Mouse (Mus musculus): Measurements from ENCODE around the gene Mri1. TPM values are rescaled to one million over a fixed set of nuclear protein-coding genes. Genes with fewer than 3 reads are reported as not detected.

Mri1 gene
- total and polyA plus RNA-seq, 3 experiments = 7.0 to 58.7 (median 14.1) TPM

- Histone ChIP-seq H3K36me3 (replicated peaks) (peaks cover 45% of the 10 kb centered on the region), H3K4me1 (ENCODE audit: insufficient read depth, low read depth, low read length) (peaks cover 83% of the 10 kb centered on the region), H3K27me3 (ENCODE audit: insufficient read depth, low read length) (no peaks in the 10 kb centered on the region), H3K9me3 (replicated peaks) (no peaks in the 10 kb centered on the region), H3K4me3 (ENCODE audit: low read depth, low read length) (peak overlapping the region; percentile 89)
- DNase-seq (ENCODE audit: low spot score) (peak; percentile 51), ATAC-seq (ENCODE audit: extremely low read depth, insufficient number of reproducible peaks, low FRiP score, poor library complexity, severe bottlenecking) (no peak)
- TF ChIP-seq CTCF (IDR thresholded peaks at IDR 0.05; ENCODE audit: low read depth, low read length) (no peak), POLR2AphosphoS5 (IDR thresholded peaks at IDR 0.05; ENCODE audit: insufficient replicate concordance, low read depth, low read length) (no peak), GATA1 (IDR thresholded peaks at IDR 0.05; ENCODE audit: borderline replicate concordance, low read length) (no peak), TAL1 (conservative IDR thresholded peaks at IDR 0.05; ENCODE audit: low read depth, low read length) (no peak), GATA2 (IDR thresholded peaks at IDR 0.05; ENCODE audit: borderline replicate concordance, low read depth, low read length) (no peak)
Measured at GRCm38 (mm10) chr8:84201545-84202245, 55.4 kb downstream of the Mri1 start.

- peak; percentile 63 for DNase-seq (ENCODE audit: low spot score)
- H3K4me1 ChIP-seq (ENCODE audit: insufficient read depth, low read depth, low read length) = peaks cover 79% of the 10 kb centered on the region
- no peak for ATAC-seq (ENCODE audit: extremely low read depth, insufficient number of reproducible peaks, low FRiP score, poor library complexity, severe bottlenecking)
- TF ChIP-seq GATA2 (IDR thresholded peaks at IDR 0.05; ENCODE audit: borderline replicate concordance, low read depth, low read length) (no peak), TAL1 (conservative IDR thresholded peaks at IDR 0.05; ENCODE audit: low read depth, low read length) (no peak), GATA1 (IDR thresholded peaks at IDR 0.05; ENCODE audit: borderline replicate concordance, low read length) (no peak), POLR2AphosphoS5 (IDR thresholded peaks at IDR 0.05; ENCODE audit: insufficient replicate concordance, low read depth, low read length) (no peak), CTCF (IDR thresholded peaks at IDR 0.05; ENCODE audit: low read depth, low read length) (no peak)
- no peaks in the 10 kb centered on the region for H3K9me3 ChIP-seq (replicated peaks)
- no peaks in the 10 kb centered on the region for H3K27me3 ChIP-seq (ENCODE audit: insufficient read depth, low read length)
- peaks cover 39% of the 10 kb centered on the region for H3K36me3 ChIP-seq (replicated peaks)
- H3K4me3 ChIP-seq (ENCODE audit: low read depth, low read length) = peak overlapping the region; percentile 89
Measured at GRCm38 (mm10) chr8:84200652-84201544, 56.2 kb downstream of the Mri1 start.

GRCm38 (mm10) chr8:84200126-84200555 lies 57.0 kb downstream of the Mri1 start:
- ATAC-seq (ENCODE audit: extremely low read depth, insufficient number of reproducible peaks, low FRiP score, poor library complexity, severe bottlenecking) (no peak), DNase-seq (ENCODE audit: low spot score) (no peak)
- H3K9me3 ChIP-seq (replicated peaks) = no peaks in the 10 kb centered on the region
- H3K4me1 ChIP-seq (ENCODE audit: insufficient read depth, low read depth, low read length) = peaks cover 75% of the 10 kb centered on the region
- H3K4me3 ChIP-seq (ENCODE audit: low read depth, low read length) = peak overlapping the region; percentile 89
- no peaks in the 10 kb centered on the region for H3K27me3 ChIP-seq (ENCODE audit: insufficient read depth, low read length)
- H3K36me3 ChIP-seq (replicated peaks) = peaks cover 32% of the 10 kb centered on the region
- TF ChIP-seq TAL1 (conservative IDR thresholded peaks at IDR 0.05; ENCODE audit: low read depth, low read length) (no peak), GATA2 (IDR thresholded peaks at IDR 0.05; ENCODE audit: borderline replicate concordance, low read depth, low read length) (no peak), CTCF (IDR thresholded peaks at IDR 0.05; ENCODE audit: low read depth, low read length) (no peak), POLR2AphosphoS5 (IDR thresholded peaks at IDR 0.05; ENCODE audit: insufficient replicate concordance, low read depth, low read length) (no peak), GATA1 (IDR thresholded peaks at IDR 0.05; ENCODE audit: borderline replicate concordance, low read length) (no peak)

Other genes starting within 250 kb of the Mri1 start
- not detected in 2 replicates for gene 2210011C24Rik, start 245.2 kb downstream of the Mri1 start, total RNA-seq (2014; fragmentation: Nextera tagmentation)
- not detected in 2 replicates for gene 2210011C24Rik, start 245.2 kb downstream of the Mri1 start, total RNA-seq (2017)
- gene 2210011C24Rik, start 245.2 kb downstream of the Mri1 start, polyA plus RNA-seq (2012) = not detected in 2 replicates
- not detected in 2 replicates for gene Palm3, start 235.9 kb downstream of the Mri1 start, total RNA-seq (2014; fragmentation: Nextera tagmentation)
- 0.06 TPM in 1 of 2 replicates, not detected in the other for gene Palm3, start 235.9 kb downstream of the Mri1 start, total RNA-seq (2017)
- 0.12 and 0.15 TPM in 2 replicates for gene Palm3, start 235.9 kb downstream of the Mri1 start, polyA plus RNA-seq (2012)
- gene Il27ra, start 214.7 kb downstream of the Mri1 start, total RNA-seq (2014; fragmentation: Nextera tagmentation) = not detected in 2 replicates
- gene Il27ra, start 214.7 kb downstream of the Mri1 start, total RNA-seq (2017) = not detected in 2 replicates
- not detected in 2 replicates for gene Il27ra, start 214.7 kb downstream of the Mri1 start, polyA plus RNA-seq (2012)
- gene Rln3, start 212.3 kb downstream of the Mri1 start, total RNA-seq (2014; fragmentation: Nextera tagmentation) = not detected in 2 replicates
- gene Rln3, start 212.3 kb downstream of the Mri1 start, total RNA-seq (2017) = not detected in 2 replicates
- not detected in 2 replicates for gene Rln3, start 212.3 kb downstream of the Mri1 start, polyA plus RNA-seq (2012)
- 1.1 and 2.0 TPM in 2 replicates for gene Gm10643, start 192.2 kb downstream of the Mri1 start, total RNA-seq (2014; fragmentation: Nextera tagmentation)
- gene Gm10643, start 192.2 kb downstream of the Mri1 start, total RNA-seq (2017) = 1.3 and 1.6 TPM in 2 replicates
- 0.05 and 0.09 TPM in 2 replicates for gene Gm10643, start 192.2 kb downstream of the Mri1 start, polyA plus RNA-seq (2012)
- gene Rfx1, start 190.5 kb downstream of the Mri1 start, total RNA-seq (2014; fragmentation: Nextera tagmentation) = 12.0 and 14.3 TPM in 2 replicates
- 2.4 and 2.9 TPM in 2 replicates for gene Rfx1, start 190.5 kb downstream of the Mri1 start, total RNA-seq (2017)
- 41.4 and 44.5 TPM in 2 replicates for gene Rfx1, start 190.5 kb downstream of the Mri1 start, polyA plus RNA-seq (2012)
- gene Dcaf15, start 152.6 kb downstream of the Mri1 start, total RNA-seq (2014; fragmentation: Nextera tagmentation) = 15.7 and 16.3 TPM in 2 replicates
- 16.4 and 20.2 TPM in 2 replicates for gene Dcaf15, start 152.6 kb downstream of the Mri1 start, total RNA-seq (2017)
- gene Dcaf15, start 152.6 kb downstream of the Mri1 start, polyA plus RNA-seq (2012) = 51.8 and 68.1 TPM in 2 replicates
- not detected in 2 replicates for gene Podnl1, start 131.3 kb downstream of the Mri1 start, total RNA-seq (2014; fragmentation: Nextera tagmentation)
- gene Podnl1, start 131.3 kb downstream of the Mri1 start, total RNA-seq (2017) = 0.06 TPM in 1 of 2 replicates, not detected in the other
- 0.05 and 0.06 TPM in 2 replicates for gene Podnl1, start 131.3 kb downstream of the Mri1 start, polyA plus RNA-seq (2012)
- gene Cc2d1a, start 109.4 kb downstream of the Mri1 start, total RNA-seq (2014; fragmentation: Nextera tagmentation) = 7.9 and 9.6 TPM in 2 replicates
- gene Cc2d1a, start 109.4 kb downstream of the Mri1 start, total RNA-seq (2017) = 4.8 and 5.1 TPM in 2 replicates
- 21.3 and 25.5 TPM in 2 replicates for gene Cc2d1a, start 109.4 kb downstream of the Mri1 start, polyA plus RNA-seq (2012)
- gene 4930432K21Rik, start 109.3 kb downstream of the Mri1 start, total RNA-seq (2014; fragmentation: Nextera tagmentation) = 0.34 TPM in 1 of 2 replicates, not detected in the other
- gene 4930432K21Rik, start 109.3 kb downstream of the Mri1 start, total RNA-seq (2017) = 0.55 and 0.58 TPM in 2 replicates
- 0.08 and 0.11 TPM in 2 replicates for gene 4930432K21Rik, start 109.3 kb downstream of the Mri1 start, polyA plus RNA-seq (2012)
- gene Nanos3, start 72.1 kb downstream of the Mri1 start, total RNA-seq (2014; fragmentation: Nextera tagmentation) = not detected in 2 replicates
- gene Nanos3, start 72.1 kb downstream of the Mri1 start, total RNA-seq (2017) = not detected in 2 replicates
- gene Nanos3, start 72.1 kb downstream of the Mri1 start, polyA plus RNA-seq (2012) = 0.19 TPM in 1 of 2 replicates, not detected in the other
- 8.5 and 9.7 TPM in 2 replicates for gene Zswim4, start 20.3 kb downstream of the Mri1 start, total RNA-seq (2014; fragmentation: Nextera tagmentation)
- gene Zswim4, start 20.3 kb downstream of the Mri1 start, total RNA-seq (2017) = 5.7 and 7.3 TPM in 2 replicates
- gene Zswim4, start 20.3 kb downstream of the Mri1 start, polyA plus RNA-seq (2012) = 14.6 and 19.0 TPM in 2 replicates
- gene D8Ertd738e, start 7.6 kb downstream of the Mri1 start, total RNA-seq (2014; fragmentation: Nextera tagmentation) = 106 and 132 TPM in 2 replicates
- 197 and 232 TPM in 2 replicates for gene D8Ertd738e, start 7.6 kb downstream of the Mri1 start, total RNA-seq (2017)
- 257 and 291 TPM in 2 replicates for gene D8Ertd738e, start 7.6 kb downstream of the Mri1 start, polyA plus RNA-seq (2012)
- gene Ccdc130, start 13.1 kb upstream of the Mri1 start, total RNA-seq (2014; fragmentation: Nextera tagmentation) = 71.8 and 73.7 TPM in 2 replicates
- gene Ccdc130, start 13.1 kb upstream of the Mri1 start, total RNA-seq (2017) = 11.3 and 12.9 TPM in 2 replicates
- gene Ccdc130, start 13.1 kb upstream of the Mri1 start, polyA plus RNA-seq (2012) = 11.1 and 17.1 TPM in 2 replicates
- 0.23 TPM in 1 of 2 replicates, not detected in the other for gene Cacna1a, start 131.1 kb upstream of the Mri1 start, total RNA-seq (2014; fragmentation: Nextera tagmentation)
- gene Cacna1a, start 131.1 kb upstream of the Mri1 start, total RNA-seq (2017) = 1.0 TPM in 2 replicates
- 31.7 and 35.0 TPM in 2 replicates for gene Cacna1a, start 131.1 kb upstream of the Mri1 start, polyA plus RNA-seq (2012)

Data from G1E (cell line).